Mouse (Mus musculus) embryonic facial prominence, embryonic 12.5 days (tissue): ENCODE results near the gene Rpl10. TPM values are rescaled to one million over a fixed set of nuclear protein-coding genes. Genes with fewer than 3 reads are reported as not detected.

Experiments used
- ATAC-seq: fragments of 200-750 bp; cut with Nextera tagmentation; 2 replicates; pipeline ENCODE4 v1.8.0; 2017; ENCODE audit not compliant: insufficient number of reproducible peaks, insufficient read depth, low FRiP score, low TSS enrichment
- H3K27ac ChIP-seq: fragments of 300-500 bp; sonication (generic); 2 replicates; pipeline ENCODE4 v1.5.1; 2016; ENCODE audit warnings: mild to moderate bottlenecking
- H3K27me3 ChIP-seq: fragments of 300-500 bp; sonication (generic); 2 replicates; pipeline ENCODE4 v1.6.1; 2016; ENCODE audit warnings: mild to moderate bottlenecking, moderate library complexity
- H3K36me3 ChIP-seq: fragments of 300-500 bp; sonication (generic); 2 replicates; pipeline ENCODE4 v1.6.1; 2016; ENCODE audit warnings: mild to moderate bottlenecking
- H3K4me1 ChIP-seq: fragments of 300-500 bp; sonication (generic); 2 replicates; pipeline ENCODE4 v1.6.1; 2016
- H3K4me2 ChIP-seq: fragments of 300-500 bp; sonication (generic); replicated peaks from 2 replicates; pipeline ENCODE4 v1.6.1; 2016; ENCODE audit warnings: mild to moderate bottlenecking, moderate library complexity
- H3K4me3 ChIP-seq: fragments of 300-500 bp; sonication (generic); 2 replicates; pipeline ENCODE4 v1.5.1; 2016; ENCODE audit warnings: mild to moderate bottlenecking
- H3K9ac ChIP-seq: fragments of 300-500 bp; sonication (generic); 2 replicates; pipeline ENCODE4 v1.6.1; 2016; ENCODE audit warnings: mild to moderate bottlenecking, moderate library complexity
- H3K9me3 ChIP-seq: fragments of 300-500 bp; sonication (generic); 2 replicates; pipeline ENCODE4 v1.6.1; 2016; ENCODE audit warnings: mild to moderate bottlenecking, moderate library complexity
- WGBS: fragments of 180-500 bp; shearing (Covaris S2); methylation state at CpG from one replicate; pipeline ENCODE4 v1.1.7; 2016; 5-methylcytosine and 5-hydroxymethylcytosine counted together
- polyA plus RNA-seq: library from polyadenylated mRNA; unstranded; fragments of >200 nt; fragmentation: Nextera tagmentation; extraction: Ambion mirVana; gene quantifications from 2 replicates; pipeline ENCODE4 v1.2.1, GENCODE M21; 2016

Gene Rpl10
- polyA plus RNA-seq, result 745 and 775 TPM in 2 replicates

DNA sequence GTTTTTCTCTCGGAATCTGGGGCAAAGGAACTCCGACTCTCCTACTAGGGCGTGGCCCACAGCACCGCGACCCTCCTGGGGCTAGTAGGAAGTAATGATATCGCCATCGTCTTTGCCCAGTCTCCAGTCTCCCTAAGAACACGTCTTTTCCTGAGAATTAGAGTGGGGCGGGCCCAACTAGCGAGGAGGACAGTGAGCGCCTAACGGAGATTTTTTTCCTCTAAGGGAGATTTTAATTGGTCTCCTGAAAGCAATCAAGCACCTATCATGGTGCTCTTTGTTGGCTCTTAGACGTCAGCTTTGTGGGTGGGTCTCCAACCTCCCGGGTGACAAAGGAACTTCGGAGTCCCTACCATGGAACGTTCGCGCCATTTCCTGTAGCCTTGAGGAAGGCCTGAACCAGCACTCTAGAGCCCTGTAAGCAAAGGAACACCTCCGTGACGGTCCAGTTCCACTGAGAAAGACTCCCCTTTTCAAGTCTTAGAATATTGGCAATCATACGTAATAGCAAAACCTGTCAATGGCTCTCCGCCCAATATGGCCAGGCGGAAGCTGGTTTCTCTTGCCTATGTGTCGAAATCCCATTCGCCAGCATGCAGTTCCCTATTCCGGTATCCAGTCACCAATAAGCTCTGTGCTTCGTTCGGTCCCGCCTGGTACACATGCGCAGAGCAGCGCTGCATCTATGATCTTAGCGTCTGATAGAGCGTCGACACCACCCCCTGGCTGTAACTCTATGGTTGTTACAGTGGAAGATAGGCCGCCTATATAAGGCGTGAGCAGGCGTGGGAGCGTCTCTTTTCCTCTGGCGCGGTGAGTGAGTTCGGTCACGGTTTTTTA lies at the start of gene Rpl10:
Rpl10 (plus strand) TSS at position 751 of the 840 bp plus-strand sequence.
- peak; percentile 96 for ATAC-seq
- Histone ChIP-seq H3K27ac (peak within 1 kb of the TSS; percentile 92), H3K4me2 (peak within 1 kb of the TSS; percentile 54), H3K27me3 (no peaks in the 10 kb centered on the region), H3K4me3 (peak within 1 kb of the TSS; percentile 60), H3K4me1 (no peaks in the 10 kb centered on the region), H3K9me3 (no peaks in the 10 kb centered on the region), H3K36me3 (0 out of 2 replicates have a peak, but pooled peaks cover 4% of the 10 kb centered on the region), H3K9ac (peak within 1 kb of the TSS; percentile 70)
- 19% methylated on average over 42 of the region's 42 CpGs for WGBS

DNA sequence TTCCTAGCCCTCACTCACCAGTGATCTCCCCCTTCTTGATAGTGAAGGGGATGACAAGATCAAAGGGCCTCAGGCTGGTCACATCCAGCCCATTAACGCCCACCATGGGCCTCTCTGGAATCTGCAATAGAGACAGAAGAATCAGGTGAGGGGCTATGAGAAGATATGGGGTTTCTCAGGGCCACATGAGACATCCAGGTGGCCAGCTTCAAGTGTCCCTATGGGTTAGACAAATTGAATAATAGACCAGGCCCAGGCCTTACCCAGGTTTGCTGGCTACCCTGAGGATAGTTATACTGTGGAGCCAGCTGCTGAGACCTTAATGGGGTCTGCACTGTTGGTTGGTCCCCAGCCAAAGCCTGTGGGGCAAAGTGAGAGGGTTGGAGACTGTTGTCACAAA lies 40.6 kb upstream of the Rpl10 start:
- Histone ChIP-seq H3K4me2 (no peak overlapping the region), H3K9ac (no peak overlapping the region), H3K27ac (no peak overlapping the region), H3K27me3 (no peaks in the 10 kb centered on the region), H3K36me3 (peaks cover 94% of the 10 kb centered on the region), H3K4me1 (no peaks in the 10 kb centered on the region), H3K4me3 (no peak overlapping the region), H3K9me3 (no peaks in the 10 kb centered on the region)
- WGBS, result 71% methylated on average over 1 of the region's 1 CpGs
- ATAC-seq, result no peak

DNA sequence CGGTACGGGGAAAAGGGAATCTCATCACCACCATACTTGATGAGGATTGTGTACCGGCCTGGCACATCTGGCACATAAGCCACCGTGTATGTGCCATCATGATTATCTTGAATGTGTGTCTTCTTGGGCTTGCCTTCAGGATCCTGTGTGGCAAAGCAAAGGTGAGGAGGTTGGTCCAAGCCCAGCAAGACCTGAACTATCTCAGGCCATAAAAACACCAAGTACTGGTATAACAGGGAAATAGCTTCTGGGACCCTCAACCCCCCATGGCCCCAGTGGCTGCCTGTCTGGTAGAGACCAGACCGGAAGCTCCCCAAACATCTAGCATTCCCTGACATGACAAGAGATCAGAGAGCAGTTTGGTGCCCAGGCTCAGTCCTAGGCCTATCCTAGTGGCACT lies 37.4 kb upstream of the Rpl10 start:
- H3K4me2 ChIP-seq, result no peak overlapping the region
- H3K27me3 ChIP-seq, result no peaks in the 10 kb centered on the region
- 91% methylated on average over 5 of the region's 5 CpGs for WGBS
- no peak overlapping the region for H3K27ac ChIP-seq
- H3K9ac ChIP-seq, result no peak overlapping the region
- H3K9me3 ChIP-seq, result no peaks in the 10 kb centered on the region
- H3K4me3 ChIP-seq, result no peak overlapping the region
- H3K36me3 ChIP-seq, result peaks cover 93% of the 10 kb centered on the region
- no peak for ATAC-seq
- no peaks in the 10 kb centered on the region for H3K4me1 ChIP-seq

DNA sequence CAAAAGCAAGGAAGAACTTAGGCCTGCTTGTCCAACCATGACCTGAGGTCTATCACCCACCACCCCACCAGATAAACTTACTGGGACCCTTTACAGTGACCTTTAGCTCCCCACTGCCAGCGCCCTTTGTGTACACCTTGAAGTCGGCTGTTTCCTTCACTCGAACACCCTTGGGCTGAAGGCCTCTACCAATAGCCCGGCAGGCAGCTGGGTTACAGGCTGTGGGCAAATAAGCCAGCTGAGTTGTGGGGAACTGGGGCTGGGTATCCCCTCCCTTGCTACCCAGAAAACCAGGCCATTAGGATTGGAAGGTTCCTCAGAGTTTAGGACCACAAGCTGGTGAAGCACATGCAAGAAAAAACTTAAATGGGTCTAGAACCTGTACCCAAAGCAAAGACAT lies 30.3 kb upstream of the Rpl10 start:
- WGBS, result 95% methylated on average over 4 of the region's 4 CpGs
- Histone ChIP-seq H3K9ac (no peak overlapping the region), H3K4me3 (no peak overlapping the region), H3K36me3 (peaks cover 69% of the 10 kb centered on the region), H3K9me3 (no peaks in the 10 kb centered on the region), H3K27ac (no peak overlapping the region), H3K27me3 (no peaks in the 10 kb centered on the region), H3K4me2 (no peak overlapping the region), H3K4me1 (peaks cover 8% of the 10 kb centered on the region; the same call in 1 of the 2 replicates)
- no peak for ATAC-seq

DNA sequence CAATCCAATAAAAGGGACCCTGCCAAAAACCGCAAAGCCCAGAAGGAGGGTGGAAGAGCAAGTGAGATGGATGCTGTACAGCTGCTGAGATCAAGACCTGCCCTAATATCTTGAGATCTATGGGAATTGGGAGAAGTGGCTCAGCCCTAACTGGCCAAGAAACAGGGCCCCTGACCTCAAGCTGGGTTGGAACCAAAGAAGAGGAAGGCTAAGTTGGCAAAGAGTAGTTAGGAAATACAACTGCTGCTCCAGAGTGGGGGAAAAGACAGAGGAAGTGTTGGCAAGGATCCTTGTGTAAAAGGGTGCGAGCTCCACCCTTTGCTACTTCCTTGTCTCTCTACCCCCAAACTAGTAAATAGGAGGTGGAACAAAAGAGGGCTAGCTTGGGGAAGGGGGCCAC lies 27.2 kb upstream of the Rpl10 start:
- no peak for ATAC-seq
- Histone ChIP-seq H3K36me3 (peaks cover 44% of the 10 kb centered on the region), H3K4me2 (peak overlapping the region; percentile 59), H3K4me3 (peak overlapping the region; percentile 57), H3K27ac (no peak overlapping the region), H3K9ac (peak overlapping the region; percentile 44; the same call in 1 of the 2 replicates), H3K9me3 (no peaks in the 10 kb centered on the region), H3K4me1 (peaks cover 8% of the 10 kb centered on the region; the same call in 1 of the 2 replicates), H3K27me3 (no peaks in the 10 kb centered on the region)
- WGBS, result 85% methylated on average over 2 of the region's 2 CpGs

DNA sequence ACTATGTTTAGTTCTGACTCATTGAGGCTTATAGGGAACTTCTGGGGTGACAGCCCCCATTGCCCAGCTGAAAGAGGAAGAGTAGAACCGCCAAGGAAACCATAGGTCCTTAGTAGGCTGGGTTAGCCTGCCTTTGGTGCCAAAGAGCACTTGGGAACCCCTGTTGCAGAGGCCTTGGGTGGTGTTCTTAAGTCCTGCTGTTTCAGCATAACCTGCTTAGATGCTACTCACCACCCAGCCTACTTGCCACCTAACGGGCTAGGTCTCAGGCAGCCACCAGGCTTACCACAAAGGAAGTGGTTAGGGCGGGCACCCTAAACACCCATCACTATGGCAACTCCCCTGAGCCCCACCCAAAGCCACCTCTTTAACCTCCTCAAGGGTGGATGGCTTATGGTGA lies 26.8 kb upstream of the Rpl10 start:
- Histone ChIP-seq H3K9me3 (no peaks in the 10 kb centered on the region), H3K4me3 (peak overlapping the region; percentile 57), H3K4me2 (peak overlapping the region; percentile 59), H3K4me1 (peaks cover 8% of the 10 kb centered on the region; the same call in 1 of the 2 replicates), H3K27ac (no peak overlapping the region), H3K9ac (peak overlapping the region; percentile 44; the same call in 1 of the 2 replicates), H3K27me3 (no peaks in the 10 kb centered on the region), H3K36me3 (peaks cover 42% of the 10 kb centered on the region)
- ATAC-seq, result no peak
- 47% methylated on average over 3 of the region's 3 CpGs for WGBS

DNA sequence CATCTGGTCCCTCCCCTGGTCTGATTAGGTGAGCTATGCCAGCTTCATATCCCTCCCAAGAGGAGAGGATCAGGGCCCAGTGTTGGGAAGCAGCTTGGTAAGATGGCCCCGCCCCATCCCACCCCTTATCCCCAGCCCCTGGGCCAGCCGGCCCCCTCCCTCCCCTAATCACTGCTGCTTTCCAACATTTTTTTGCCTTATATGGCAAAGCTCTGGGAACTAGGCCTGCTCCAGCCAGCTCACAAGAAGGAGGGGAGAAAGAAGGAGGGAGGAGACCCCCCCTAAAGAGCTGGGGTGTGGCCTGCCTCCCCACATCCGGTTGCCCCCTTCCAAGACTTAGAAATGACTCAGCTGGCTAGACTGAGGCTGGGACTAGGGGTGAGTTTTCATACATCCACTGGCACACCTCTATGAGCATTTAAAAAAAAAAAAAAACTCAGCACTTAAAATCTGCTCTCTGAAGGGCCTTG lies 26.0 kb upstream of the Rpl10 start:
- Histone ChIP-seq H3K27ac (peak overlapping the region; percentile 92), H3K27me3 (no peaks in the 10 kb centered on the region), H3K4me2 (peak overlapping the region; percentile 59), H3K36me3 (peaks cover 33% of the 10 kb centered on the region), H3K4me3 (peak overlapping the region; percentile 57), H3K9ac (peak overlapping the region; percentile 80; the same call in 1 of the 2 replicates), H3K4me1 (peaks cover 8% of the 10 kb centered on the region; the same call in 1 of the 2 replicates), H3K9me3 (no peaks in the 10 kb centered on the region)
- 31% methylated on average over 3 of the region's 3 CpGs for WGBS
- peak; percentile 78 for ATAC-seq

DNA sequence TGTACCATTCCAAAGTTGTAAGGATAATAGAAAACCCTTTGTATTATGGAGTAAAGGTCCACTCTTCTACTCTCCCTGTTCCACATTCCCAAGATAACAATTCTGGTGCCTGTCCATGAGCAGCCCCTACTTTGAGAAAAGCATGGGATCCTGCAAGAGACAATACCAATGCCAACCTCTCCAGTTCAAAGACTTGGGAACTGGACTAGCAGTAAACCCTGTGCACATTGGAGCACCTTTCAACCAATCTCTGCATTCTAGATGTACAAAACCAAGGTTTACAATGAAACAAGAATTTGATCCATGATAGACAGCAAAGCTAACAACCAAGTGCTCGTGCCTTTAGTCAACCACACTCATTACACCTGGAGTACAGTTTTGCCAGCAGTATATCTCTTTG lies 25.5 kb upstream of the Rpl10 start:
- Histone ChIP-seq H3K9me3 (no peaks in the 10 kb centered on the region), H3K4me3 (peak overlapping the region; percentile 57), H3K4me1 (peaks cover 8% of the 10 kb centered on the region; the same call in 1 of the 2 replicates), H3K27ac (peak overlapping the region; percentile 92), H3K4me2 (peak overlapping the region; percentile 59), H3K36me3 (peaks cover 29% of the 10 kb centered on the region), H3K27me3 (no peaks in the 10 kb centered on the region), H3K9ac (peak overlapping the region; percentile 80)
- 27% methylated on average over 1 of the region's 1 CpGs for WGBS
- no peak for ATAC-seq

DNA sequence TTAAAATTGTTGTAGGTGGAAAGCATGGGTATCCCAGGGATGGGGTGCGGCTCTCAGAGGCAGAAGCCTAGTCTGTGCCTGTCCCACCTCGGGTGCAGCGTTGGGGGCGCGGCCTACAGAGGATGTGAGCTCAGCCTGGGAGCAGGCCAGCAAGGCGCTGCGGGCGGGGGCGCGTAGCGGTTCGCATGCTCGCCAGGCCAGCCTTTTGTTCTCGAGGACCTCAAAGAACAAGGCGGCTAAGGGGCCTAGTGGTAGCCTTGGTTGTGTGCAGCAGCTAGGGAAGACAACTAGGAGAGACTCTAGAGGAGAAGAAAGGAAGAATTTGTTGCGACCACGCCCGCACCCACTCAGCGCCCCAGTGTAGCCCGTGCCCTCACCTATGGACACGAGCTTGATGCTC lies 24.9 kb upstream of the Rpl10 start:
- Histone ChIP-seq H3K4me2 (peak overlapping the region; percentile 59), H3K27me3 (no peaks in the 10 kb centered on the region), H3K4me1 (peaks cover 8% of the 10 kb centered on the region; the same call in 1 of the 2 replicates), H3K27ac (peak overlapping the region; percentile 92), H3K9me3 (no peaks in the 10 kb centered on the region), H3K4me3 (peak overlapping the region; percentile 57), H3K9ac (peak overlapping the region; percentile 80), H3K36me3 (peaks cover 23% of the 10 kb centered on the region)
- WGBS, result 24% methylated on average over 21 of the region's 21 CpGs
- peak; percentile 32; the same call in 1 of the 2 replicates for ATAC-seq

DNA sequence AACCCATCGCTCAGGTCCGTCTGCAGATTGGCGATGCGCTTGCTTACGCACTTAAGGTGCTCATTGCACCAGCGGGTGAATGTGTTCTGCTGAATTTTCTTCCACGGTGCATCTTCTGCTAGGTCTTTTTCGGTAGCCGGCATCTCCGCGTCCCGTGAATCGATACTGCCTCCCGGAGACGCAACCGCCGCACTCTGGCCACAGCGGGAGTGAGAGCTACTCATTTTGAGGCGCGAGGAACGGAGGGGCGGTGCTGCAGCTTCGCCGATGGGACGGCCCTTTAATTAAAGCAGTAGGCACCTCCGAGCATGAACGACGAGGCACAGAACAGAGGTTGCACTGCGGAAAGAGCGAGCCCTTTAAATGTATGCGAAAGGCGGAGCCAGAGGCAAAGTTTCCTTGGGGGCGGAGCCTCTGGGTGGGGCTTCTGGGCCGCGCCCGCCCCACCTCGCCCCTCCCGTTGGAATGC lies 24.4 kb upstream of the Rpl10 start:
- H3K4me1 ChIP-seq, result peaks cover 8% of the 10 kb centered on the region; the same call in 1 of the 2 replicates
- H3K27me3 ChIP-seq, result no peaks in the 10 kb centered on the region
- peaks cover 17% of the 10 kb centered on the region for H3K36me3 ChIP-seq
- H3K4me3 ChIP-seq, result peak overlapping the region; percentile 57
- H3K9ac ChIP-seq, result peak overlapping the region; percentile 80
- H3K4me2 ChIP-seq, result peak overlapping the region; percentile 59
- H3K9me3 ChIP-seq, result no peaks in the 10 kb centered on the region
- 28% methylated on average over 38 of the region's 38 CpGs for WGBS
- ATAC-seq, result peak; percentile 88
- H3K27ac ChIP-seq, result peak overlapping the region; percentile 92

DNA sequence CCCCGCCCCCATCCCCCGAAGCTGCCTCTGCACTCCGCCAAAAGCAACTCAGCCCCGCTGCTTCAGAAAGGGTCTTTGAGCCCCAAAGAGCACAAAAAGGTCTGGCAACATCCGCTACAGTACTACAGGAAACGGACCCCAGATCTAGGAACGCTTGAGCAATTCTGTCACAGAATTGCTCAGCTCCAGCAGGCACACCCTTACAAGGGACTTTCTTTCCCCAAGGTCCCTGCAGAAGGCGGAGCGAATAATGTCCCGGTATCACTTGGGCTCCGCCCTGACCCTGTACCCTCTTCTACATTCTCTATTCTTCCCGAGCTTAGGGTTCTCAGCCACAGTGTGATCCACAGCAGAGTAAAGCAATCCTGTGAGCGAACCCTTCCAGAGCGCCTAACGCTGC lies 23.9 kb upstream of the Rpl10 start:
- WGBS, result 19% methylated on average over 15 of the region's 15 CpGs
- H3K27ac ChIP-seq, result peak overlapping the region; percentile 89
- 0 out of 2 replicates have a peak, but pooled peaks have one; percentile 7 for ATAC-seq

More for the DNA sequence above, 23.9 kb upstream of the Rpl10 start:
- Histone ChIP-seq H3K27me3 (no peaks in the 10 kb centered on the region), H3K9me3 (no peaks in the 10 kb centered on the region), H3K4me1 (peaks cover 8% of the 10 kb centered on the region; the same call in 1 of the 2 replicates), H3K36me3 (peaks cover 13% of the 10 kb centered on the region), H3K9ac (peak overlapping the region; percentile 56), H3K4me2 (peak overlapping the region; percentile 59), H3K4me3 (peak overlapping the region; percentile 57)
